Mouse (Mus musculus) urinary bladder, postnatal 0 days (tissue): Measurements from ENCODE around the gene Als2. TPM values are rescaled to one million over a fixed set of nuclear protein-coding genes. Genes with fewer than 3 reads are reported as not detected.

ENCODE experiments used
- polyA plus RNA-seq: library from polyadenylated mRNA; unstranded; fragments of >200 nt; fragmentation: Nextera tagmentation; extraction: Ambion mirVana; gene quantifications from 2 replicates; pipeline ENCODE4 v1.2.1, GENCODE M21; 2015

The Als2 gene
- 4.0 and 4.1 TPM in 2 replicates for polyA plus RNA-seq

DNA sequence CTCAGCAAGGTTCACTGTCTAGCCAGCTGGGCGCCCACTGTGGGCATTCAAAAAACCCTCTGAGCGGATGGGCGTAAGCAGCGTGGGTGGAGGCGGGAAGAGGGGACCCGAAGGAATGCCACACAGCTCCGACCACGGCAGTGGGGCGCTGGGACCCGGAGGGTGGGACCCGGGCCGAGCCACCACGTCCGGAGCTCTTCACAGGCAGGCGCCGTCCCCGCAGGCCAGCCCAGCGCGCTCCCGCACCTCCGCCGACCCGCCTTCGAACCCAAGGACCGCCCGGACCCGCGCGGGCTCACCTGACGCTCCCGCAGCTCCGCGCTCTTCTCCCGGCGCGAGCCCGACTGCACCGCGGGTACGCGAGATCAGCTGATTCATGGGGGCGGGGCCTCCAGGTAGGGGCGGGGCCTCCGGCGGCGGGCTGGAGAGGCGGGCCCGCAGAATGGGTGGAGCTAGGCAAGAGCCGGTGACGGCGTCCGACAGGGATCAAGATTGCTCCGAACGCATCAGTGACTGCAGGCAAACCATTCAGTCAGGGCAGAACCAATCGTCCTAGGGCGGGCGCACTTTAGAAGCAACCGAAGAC lies at the start of gene Als2:
Als2 (minus strand) TSS at position 376 of the 586 bp plus-strand sequence.

DNA sequence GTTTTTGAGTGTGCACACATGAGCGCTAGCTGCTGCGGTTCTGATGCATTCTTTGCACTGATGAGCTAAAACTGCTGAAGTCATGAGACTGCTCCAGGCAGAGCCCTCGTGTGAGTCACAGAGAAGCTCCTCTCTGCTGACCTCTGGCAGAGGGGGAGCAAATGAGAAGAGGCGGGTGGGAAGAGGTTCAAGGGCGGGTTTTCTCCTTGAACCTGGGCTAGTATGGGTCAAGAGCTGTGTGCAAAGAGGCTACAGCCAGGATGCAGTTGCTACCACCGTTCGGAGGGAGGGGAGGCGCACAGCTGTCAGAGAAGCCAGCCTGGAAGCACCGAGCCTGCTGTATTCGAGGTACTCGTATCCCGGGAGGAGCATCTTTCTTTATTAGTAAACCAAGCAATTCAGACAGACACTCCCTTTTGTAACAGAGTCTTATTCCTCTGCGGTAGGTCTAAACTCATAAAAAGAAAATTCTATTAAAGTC lies 19.8 kb upstream of the Als2 start, which contains the start of gene Cdk15:
Cdk15 (plus strand) TSS at position 156 of the 481 bp plus-strand sequence.

GRCm38 (mm10) chr1:59163030-59163461 lies 74.0 kb downstream of the Als2 start, which contains the start of gene Mpp4:
Mpp4 (minus strand) TSS chr1:59163389.

DNA sequence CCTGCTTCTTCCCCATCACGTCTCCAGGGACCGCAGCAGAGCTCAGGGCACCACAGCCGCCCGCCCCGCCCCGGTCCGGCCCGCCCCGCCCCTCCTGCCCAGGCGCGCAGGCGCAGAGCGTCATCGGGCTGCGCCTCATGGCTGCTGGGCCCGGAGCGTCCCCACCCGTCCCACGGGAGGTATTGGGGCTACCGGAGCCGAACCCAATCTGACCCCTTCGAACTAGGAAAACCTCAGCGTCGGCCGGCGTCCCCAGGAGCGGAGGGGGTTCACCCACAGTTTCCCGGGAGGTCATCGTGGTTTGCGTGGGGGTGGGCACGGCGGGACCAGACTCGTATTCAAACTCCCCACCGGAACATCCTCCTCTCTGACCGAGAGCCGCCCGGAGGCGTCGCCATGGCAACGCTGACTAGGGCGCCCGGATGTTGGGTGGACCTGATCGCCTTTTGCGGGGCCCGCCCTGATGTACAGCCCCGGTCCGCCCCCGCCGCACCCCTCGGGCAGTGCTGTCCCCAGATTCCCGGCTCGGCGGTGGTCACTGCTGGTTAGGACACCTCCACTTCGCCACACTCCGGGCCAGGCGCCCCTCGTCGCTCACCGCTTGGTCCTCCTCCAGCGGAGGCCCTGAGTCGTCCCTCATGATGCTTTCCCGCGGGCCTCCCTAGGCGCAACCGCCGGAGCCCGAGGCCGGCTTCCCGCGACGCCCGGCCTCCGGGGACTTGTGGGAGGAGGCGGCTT lies 117.1 kb downstream of the Als2 start, which contains the start of gene Tmem237:
Tmem237 (minus strand) TSS at position 689 of the 738 bp plus-strand sequence.

Other genes with a start within 250 kb of the Als2 start
- gene C2cd6, start 142.3 kb downstream of the Als2 start, polyA plus RNA-seq: 0.10 TPM in 1 of 2 replicates, not detected in the other
- 22.4 and 22.5 TPM in 2 replicates for gene Tmem237, start 116.8 kb downstream of the Als2 start, polyA plus RNA-seq
- 0.12 and 0.33 TPM in 2 replicates for gene Mpp4, start 73.8 kb downstream of the Als2 start, polyA plus RNA-seq
- gene Cdk15, start 19.7 kb upstream of the Als2 start, polyA plus RNA-seq: 2.4 and 3.8 TPM in 2 replicates
- 7.2 and 8.0 TPM in 2 replicates for gene Fzd7, start 245.2 kb upstream of the Als2 start, polyA plus RNA-seq